Mouse (Mus musculus): ENCODE measurements at regions not wholly inside any gene's neighbourhood (a gene's known extent, or its start where the extent isn't known, plus 50 kb on each side); places are given as distances from the start of the nearest gene placed in this dataset.

DNA sequence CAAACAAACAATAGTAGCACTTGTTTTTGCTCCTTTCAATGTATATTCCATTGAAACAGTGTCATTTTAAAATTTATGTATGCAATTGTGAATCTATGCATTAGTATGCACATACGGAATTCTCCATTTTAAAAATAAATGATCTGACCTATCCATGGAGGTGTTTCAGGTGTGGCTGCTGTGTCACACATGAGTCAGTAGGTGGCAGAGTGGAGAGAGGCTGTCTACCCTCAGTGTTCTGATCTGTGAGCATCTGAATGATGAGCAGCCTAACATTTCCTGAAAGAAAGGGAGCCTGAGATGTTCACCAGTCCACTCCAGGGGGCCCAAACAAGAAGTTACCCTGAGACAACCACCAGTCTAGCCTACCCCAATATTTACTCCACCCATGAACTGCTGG, 75.6 kb upstream of the 1700006A11Rik start:
- TF ChIP-seq CTCF (conservative IDR thresholded peaks at IDR 0.05): no peak
- H3K4me3 ChIP-seq: no peak overlapping the region
- DNase-seq (ENCODE audit: low spot score in 2 of 2): no peak

DNA sequence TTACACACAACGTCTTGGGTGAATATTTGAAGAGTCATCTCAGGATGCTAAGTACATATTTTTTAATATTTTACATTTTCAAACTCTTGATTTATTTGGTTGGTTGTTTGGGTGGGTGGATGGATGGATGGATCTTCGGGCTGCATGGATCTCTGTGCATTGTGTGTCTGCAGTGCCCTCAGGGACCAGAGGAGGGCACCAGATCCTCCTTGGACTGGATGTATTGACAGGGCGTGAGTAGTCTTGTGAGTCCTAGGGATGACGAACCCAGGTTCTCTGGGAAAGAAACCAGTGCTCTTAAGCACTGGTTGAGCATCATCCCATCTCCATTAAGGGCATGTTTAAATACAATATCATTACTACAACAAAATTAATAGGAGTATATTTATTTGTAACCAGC, 70.2 kb upstream of the 1700006A11Rik start:
- Histone ChIP-seq H3K4me3 (no peak overlapping the region), H3K27ac (no peak overlapping the region)
- DNase-seq (ENCODE audit: low spot score in 2 of 2): no peak
- peak; percentile 28; the same call in 1 of the 2 replicates for TF ChIP-seq CTCF (conservative IDR thresholded peaks at IDR 0.05)

More for the DNA sequence above, 75.6 kb upstream of the 1700006A11Rik start:
- no peak overlapping the region for H3K27ac ChIP-seq
